Mouse (Mus musculus) embryo, embryonic 11 days (tissue): ENCODE measurements at regions not wholly inside any gene's neighbourhood (a gene's known extent, or its start where the extent isn't known, plus 50 kb on each side); places are given as distances from the start of the nearest gene placed in this dataset.

Experiments used
- DNase-seq: peaks from one replicate; pipeline ENCODE4 v3.0.0-alpha.2; 2015

- no peak for DNase-seq
These were observed 51.3 kb upstream of the Serbp1 start for GRCm38 (mm10) chr6:67186537-67187274.

GRCm38 (mm10) chr6:67184662-67185061, 53.3 kb upstream of the Serbp1 start:
- DNase-seq, result no peak

GRCm38 (mm10) chr6:67183481-67184215, 54.3 kb upstream of the Serbp1 start:
- DNase-seq, result no peak

GRCm38 (mm10) chr6:67182453-67182852, 55.5 kb upstream of the Serbp1 start:
- DNase-seq, result no peak

- DNase-seq, result no peak
These were observed 56.5 kb upstream of the Serbp1 start for GRCm38 (mm10) chr6:67181459-67181858.

- DNase-seq, result no peak
These were observed 58.6 kb upstream of the Serbp1 start for GRCm38 (mm10) chr6:67179416-67179815.

GRCm38 (mm10) chr6:67178531-67178930, 59.4 kb upstream of the Serbp1 start:
- DNase-seq, result no peak

- no peak for DNase-seq
These were observed 59.9 kb upstream of the Serbp1 start for GRCm38 (mm10) chr6:67178101-67178500.

GRCm38 (mm10) chr6:67170674-67170946, 67.4 kb upstream of the Serbp1 start:
- DNase-seq, result no peak

GRCm38 (mm10) chr6:67169873-67170673, 67.9 kb upstream of the Serbp1 start:
- DNase-seq, result peak; percentile 81

- no peak for DNase-seq
These were observed 69.2 kb upstream of the Serbp1 start for GRCm38 (mm10) chr6:67168803-67169202.

GRCm38 (mm10) chr6:67168031-67168777, 69.8 kb upstream of the Serbp1 start:
- DNase-seq, result peak; percentile 74

GRCm38 (mm10) chr6:67165091-67165490, 72.9 kb upstream of the Serbp1 start:
- no peak for DNase-seq

GRCm38 (mm10) chr6:67163947-67164346, 74.0 kb upstream of the Serbp1 start:
- no peak for DNase-seq

GRCm38 (mm10) chr6:67162814-67163213, 75.2 kb upstream of the Serbp1 start:
- DNase-seq, result no peak

- DNase-seq, result no peak
These were observed 76.4 kb upstream of the Serbp1 start for GRCm38 (mm10) chr6:67161610-67162009.

GRCm38 (mm10) chr6:67160564-67160963, 77.4 kb upstream of the Serbp1 start:
- no peak for DNase-seq

- no peak for DNase-seq
These were observed 78.1 kb upstream of the Serbp1 start for GRCm38 (mm10) chr6:67159726-67160523.

GRCm38 (mm10) chr6:67159224-67159623, 78.8 kb upstream of the Serbp1 start:
- DNase-seq, result no peak

GRCm38 (mm10) chr6:67158765-67159164, 79.2 kb upstream of the Serbp1 start:
- DNase-seq, result peak; percentile 91

GRCm38 (mm10) chr6:67152845-67153468, 85.0 kb upstream of the Serbp1 start:
- no peak for DNase-seq

- DNase-seq, result no peak
These were observed 86.5 kb upstream of the Serbp1 start for GRCm38 (mm10) chr6:67151515-67151914.
